Mouse (Mus musculus): ENCODE measurements around the gene Ep400. TPM values are rescaled to one million over a fixed set of nuclear protein-coding genes. Genes with fewer than 3 reads are reported as not detected.

Gene Ep400
- polyA plus RNA-seq, 1 experiment from 2014 or later, result 59.0 TPM

- DNase-seq (ENCODE audit: low spot score) (no peak), ATAC-seq (replicated peaks; ENCODE audit: low FRiP score) (no peak)
- WGBS, result 75% methylated on average over 6 of the region's 6 CpGs
- Histone ChIP-seq H3K27me3 (ENCODE audit: control insufficient read depth, insufficient read depth, low read length) (no peaks in the 10 kb centered on the region), H3K4me3 (ENCODE audit: low read depth, low read length) (no peak overlapping the region), H3K9ac (ENCODE audit: low read length) (no peak overlapping the region), H3K4me1 (replicated peaks; ENCODE audit: control insufficient read depth, insufficient read depth, low read length) (no peaks in the 10 kb centered on the region), H3K27ac (ENCODE audit: low read depth, low read length) (no peak overlapping the region), H3K4me2 (ENCODE audit: low read depth, low read length, severe bottlenecking) (no peak overlapping the region), H3K36me3 (ENCODE audit: control insufficient read depth, insufficient read depth, low read length) (peaks cover 17% of the 10 kb centered on the region), H3K9me3 (ENCODE audit: control insufficient read depth, low read length) (no peaks in the 10 kb centered on the region)
Measured at GRCm38 (mm10) chr5:110665486-110666121, 104.9 kb downstream of the Ep400 start.

- H3K36me3 ChIP-seq (ENCODE audit: control insufficient read depth, insufficient read depth, low read length), result peaks cover 17% of the 10 kb centered on the region
- H3K4me1 ChIP-seq (replicated peaks; ENCODE audit: control insufficient read depth, insufficient read depth, low read length), result no peaks in the 10 kb centered on the region
- H3K9me3 ChIP-seq (ENCODE audit: control insufficient read depth, low read length), result no peaks in the 10 kb centered on the region
- no peak overlapping the region for H3K27ac ChIP-seq (ENCODE audit: low read depth, low read length)
- ATAC-seq (replicated peaks; ENCODE audit: low FRiP score) (no peak), DNase-seq (ENCODE audit: low spot score) (no peak)
- H3K9ac ChIP-seq (ENCODE audit: low read length), result no peak overlapping the region
- no peak overlapping the region for H3K4me3 ChIP-seq (ENCODE audit: low read depth, low read length)
- H3K27me3 ChIP-seq (ENCODE audit: control insufficient read depth, insufficient read depth, low read length), result no peaks in the 10 kb centered on the region
- no peak overlapping the region for H3K4me2 ChIP-seq (ENCODE audit: low read depth, low read length, severe bottlenecking)
- 94% methylated on average over 2 of the region's 2 CpGs for WGBS
Measured at GRCm38 (mm10) chr5:110664750-110665269, 105.7 kb downstream of the Ep400 start.

DNA sequence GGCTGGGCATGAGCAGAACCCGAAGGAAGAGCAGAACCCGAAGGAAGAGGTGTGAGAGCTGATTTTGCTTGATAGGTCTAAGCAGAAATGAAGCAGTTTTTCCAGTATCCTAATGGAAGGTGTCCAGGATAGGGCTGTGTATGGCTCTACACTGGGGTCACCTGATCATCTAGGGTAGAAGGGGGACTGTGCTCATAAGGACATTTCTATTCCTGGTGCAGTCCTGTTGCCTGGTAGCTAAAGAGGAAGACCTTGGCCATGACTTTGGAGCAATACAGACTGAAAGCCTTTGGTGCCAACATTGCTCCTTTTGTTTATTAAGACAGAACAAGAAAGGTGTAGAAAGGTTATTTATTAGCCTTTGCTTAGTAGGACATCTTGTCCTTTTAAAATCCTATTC is 106.5 kb downstream of the Ep400 start:
- 85% methylated on average over 2 of the region's 2 CpGs for WGBS
- Histone ChIP-seq H3K36me3 (ENCODE audit: control insufficient read depth, insufficient read depth, low read length) (peaks cover 17% of the 10 kb centered on the region), H3K27ac (ENCODE audit: low read depth, low read length) (no peak overlapping the region)

GRCm38 (mm10) chr5:110659682-110660081 is 110.8 kb downstream of the Ep400 start:
- DNase-seq (ENCODE audit: low spot score) (no peak), ATAC-seq (replicated peaks; ENCODE audit: low FRiP score) (no peak)
- peaks cover 21% of the 10 kb centered on the region for H3K36me3 ChIP-seq (ENCODE audit: control insufficient read depth, insufficient read depth, low read length)
- no peaks in the 10 kb centered on the region for H3K9me3 ChIP-seq (ENCODE audit: control insufficient read depth, low read length)
- H3K4me1 ChIP-seq (replicated peaks; ENCODE audit: control insufficient read depth, insufficient read depth, low read length), result no peaks in the 10 kb centered on the region
- no peak overlapping the region for H3K4me3 ChIP-seq (ENCODE audit: low read depth, low read length)
- no peak overlapping the region for H3K4me2 ChIP-seq (ENCODE audit: low read depth, low read length, severe bottlenecking)
- no peak overlapping the region for H3K9ac ChIP-seq (ENCODE audit: low read length)
- no peak overlapping the region for H3K27ac ChIP-seq (ENCODE audit: low read depth, low read length)
- H3K27me3 ChIP-seq (ENCODE audit: control insufficient read depth, insufficient read depth, low read length), result no peaks in the 10 kb centered on the region

More for the DNA sequence above, 106.5 kb downstream of the Ep400 start:
- DNase-seq (ENCODE audit: low spot score) (no peak), ATAC-seq (replicated peaks; ENCODE audit: low FRiP score) (no peak)
- no peak overlapping the region for H3K9ac ChIP-seq (ENCODE audit: low read length)
- H3K4me3 ChIP-seq (ENCODE audit: low read depth, low read length), result no peak overlapping the region
- no peaks in the 10 kb centered on the region for H3K9me3 ChIP-seq (ENCODE audit: control insufficient read depth, low read length)
- no peak overlapping the region for H3K4me2 ChIP-seq (ENCODE audit: low read depth, low read length, severe bottlenecking)
- no peaks in the 10 kb centered on the region for H3K27me3 ChIP-seq (ENCODE audit: control insufficient read depth, insufficient read depth, low read length)
- H3K4me1 ChIP-seq (replicated peaks; ENCODE audit: control insufficient read depth, insufficient read depth, low read length), result no peaks in the 10 kb centered on the region

DNA sequence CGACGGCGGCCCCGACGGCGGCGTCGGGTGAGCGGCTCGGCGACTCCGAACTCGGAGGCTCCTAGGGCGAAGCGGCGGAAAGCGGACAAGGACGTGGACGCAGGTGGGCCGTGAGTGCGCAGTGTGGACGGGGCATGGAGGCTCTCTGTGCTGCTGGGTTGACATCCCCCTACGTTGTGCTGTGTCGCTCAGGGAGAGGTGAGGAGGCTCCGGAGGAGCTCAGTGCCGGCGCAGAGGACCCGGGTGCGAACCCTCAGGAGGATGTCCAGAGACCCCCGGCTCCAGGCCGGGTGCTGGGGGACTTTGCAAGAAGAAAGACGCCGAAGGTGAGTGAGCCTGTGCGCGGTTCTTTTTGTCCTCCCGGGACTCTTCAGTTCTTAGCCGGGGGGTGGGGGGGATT is 116.8 kb downstream of the Ep400 start:
- WGBS, result under 1% methylated on average over 37 of the region's 37 CpGs
- Histone ChIP-seq H3K4me2 (ENCODE audit: low read depth, low read length, severe bottlenecking) (peak overlapping the region; percentile 75), H3K36me3 (ENCODE audit: control insufficient read depth, insufficient read depth, low read length) (peaks cover 14% of the 10 kb centered on the region), H3K9ac (ENCODE audit: low read length) (peak overlapping the region; percentile 92), H3K4me3 (ENCODE audit: low read depth, low read length) (peak overlapping the region; percentile 99), H3K9me3 (ENCODE audit: control insufficient read depth, low read length) (no peaks in the 10 kb centered on the region), H3K27me3 (ENCODE audit: control insufficient read depth, insufficient read depth, low read length) (no peaks in the 10 kb centered on the region), H3K27ac (ENCODE audit: low read depth, low read length) (no peak overlapping the region), H3K4me1 (replicated peaks; ENCODE audit: control insufficient read depth, insufficient read depth, low read length) (peaks cover 6% of the 10 kb centered on the region; the same call in 1 of the 2 replicates)
- DNase-seq (ENCODE audit: low spot score), result peak; percentile 63
- ATAC-seq (replicated peaks; ENCODE audit: low FRiP score), result peak; percentile 63

DNA sequence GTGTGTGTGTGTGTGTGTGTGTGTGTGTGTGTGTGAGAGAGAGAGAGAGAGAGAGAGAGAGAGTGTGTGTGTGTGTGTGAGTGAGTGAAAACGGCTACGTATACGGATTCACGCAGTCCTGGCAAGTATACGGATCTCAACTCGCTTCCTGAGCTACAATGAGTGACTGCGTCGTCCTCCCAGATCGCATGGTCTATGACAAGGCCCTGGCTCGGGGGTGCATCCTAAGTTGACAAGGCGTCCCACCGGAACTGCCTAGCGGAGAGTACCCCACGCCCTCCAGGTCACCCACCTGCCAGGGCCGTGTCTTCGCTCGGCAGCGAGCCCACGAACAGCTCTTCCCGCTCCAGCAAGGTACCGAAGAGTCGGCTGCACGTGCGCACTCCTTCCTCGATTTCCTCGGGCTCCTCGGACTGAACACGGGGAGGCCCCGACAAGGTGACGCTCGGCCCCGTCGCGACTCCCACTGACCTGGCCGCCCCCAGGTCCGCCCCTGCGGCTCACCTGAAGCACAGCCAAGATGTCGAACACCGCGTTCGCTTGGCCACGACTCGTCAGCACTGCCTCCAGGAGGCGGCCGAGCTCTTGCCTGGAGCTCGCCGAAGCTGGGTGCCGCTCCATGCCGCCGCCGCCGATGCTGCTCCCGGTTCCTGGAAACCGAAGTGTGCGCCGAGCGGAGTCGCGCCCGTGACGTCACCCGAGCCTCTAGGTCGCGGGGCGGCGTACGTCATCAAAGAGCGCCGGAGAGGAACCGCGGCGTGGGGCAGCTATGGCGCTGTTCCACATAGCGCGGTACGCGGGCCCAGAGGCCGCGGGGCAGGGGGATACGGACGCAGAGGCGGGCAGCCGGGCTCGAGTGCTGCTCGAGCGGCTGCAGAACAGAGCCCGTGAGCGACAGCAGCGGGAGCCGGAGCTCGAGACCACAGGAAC is 117.5 kb downstream of the Ep400 start, which contains the start of the genes Noc4l and Ddx51:
Noc4l (minus strand) TSS at position 699 of the 930 bp plus-strand sequence.
Ddx51 (plus strand) TSS at position 733 of the 930 bp plus-strand sequence.
- H3K4me2 ChIP-seq (ENCODE audit: low read depth, low read length, severe bottlenecking), result peak within 1 kb of the TSS; percentile 90

GRCm38 (mm10) chr5:110646377-110646776 is 124.1 kb downstream of the Ep400 start:
- H3K4me2 ChIP-seq (ENCODE audit: low read depth, low read length, severe bottlenecking), result no peak overlapping the region
- DNase-seq (ENCODE audit: low spot score) (no peak), ATAC-seq (replicated peaks; ENCODE audit: low FRiP score) (no peak)
- no peaks in the 10 kb centered on the region for H3K9me3 ChIP-seq (ENCODE audit: control insufficient read depth, low read length)
- no peak overlapping the region for H3K4me3 ChIP-seq (ENCODE audit: low read depth, low read length)
- H3K36me3 ChIP-seq (ENCODE audit: control insufficient read depth, insufficient read depth, low read length), result no peaks in the 10 kb centered on the region; the same call in 1 of the 2 replicates
- H3K27ac ChIP-seq (ENCODE audit: low read depth, low read length), result no peak overlapping the region
- H3K27me3 ChIP-seq (ENCODE audit: control insufficient read depth, insufficient read depth, low read length), result no peaks in the 10 kb centered on the region
- H3K4me1 ChIP-seq (replicated peaks; ENCODE audit: control insufficient read depth, insufficient read depth, low read length), result no peaks in the 10 kb centered on the region
- no peak overlapping the region for H3K9ac ChIP-seq (ENCODE audit: low read length)

More for the DNA sequence above, 117.5 kb downstream of the Ep400 start, which contains the start of the genes Noc4l and Ddx51:
- ATAC-seq (replicated peaks; ENCODE audit: low FRiP score) (peak; percentile 83), DNase-seq (ENCODE audit: low spot score) (peak; percentile 98)
- H3K27ac ChIP-seq (ENCODE audit: low read depth, low read length), result no peak within 1 kb of the TSS
- 1% methylated on average over 91 of the region's 91 CpGs for WGBS
- peaks cover 6% of the 10 kb centered on the region; the same call in 1 of the 2 replicates for H3K4me1 ChIP-seq (replicated peaks; ENCODE audit: control insufficient read depth, insufficient read depth, low read length)
- no peaks in the 10 kb centered on the region for H3K27me3 ChIP-seq (ENCODE audit: control insufficient read depth, insufficient read depth, low read length)
- peak within 1 kb of the TSS; percentile 92 for H3K9ac ChIP-seq (ENCODE audit: low read length)
- H3K4me3 ChIP-seq (ENCODE audit: low read depth, low read length), result peak within 1 kb of the TSS; percentile 99
- peaks cover 14% of the 10 kb centered on the region for H3K36me3 ChIP-seq (ENCODE audit: control insufficient read depth, insufficient read depth, low read length)
- H3K9me3 ChIP-seq (ENCODE audit: control insufficient read depth, low read length), result no peaks in the 10 kb centered on the region

- no peak overlapping the region for H3K27ac ChIP-seq (ENCODE audit: low read depth, low read length)
- H3K4me2 ChIP-seq (ENCODE audit: low read depth, low read length, severe bottlenecking), result 0 out of 2 replicates have a peak overlapping the region, but pooled peaks have one; percentile 15
- 29% methylated on average over 12 of the region's 12 CpGs for WGBS
Measured at GRCm38 (mm10) chr5:110639459-110639858, 131.1 kb downstream of the Ep400 start.

More at GRCm38 (mm10) chr5:110639459-110639858, 131.1 kb downstream of the Ep400 start:
- H3K4me1 ChIP-seq (replicated peaks; ENCODE audit: control insufficient read depth, insufficient read depth, low read length), result no peaks in the 10 kb centered on the region
- H3K9ac ChIP-seq (ENCODE audit: low read length), result no peak overlapping the region
- DNase-seq (ENCODE audit: low spot score) (peak; percentile 85), ATAC-seq (replicated peaks; ENCODE audit: low FRiP score) (no peak)
- no peaks in the 10 kb centered on the region for H3K27me3 ChIP-seq (ENCODE audit: control insufficient read depth, insufficient read depth, low read length)
- H3K36me3 ChIP-seq (ENCODE audit: control insufficient read depth, insufficient read depth, low read length), result no peaks in the 10 kb centered on the region
- no peaks in the 10 kb centered on the region for H3K9me3 ChIP-seq (ENCODE audit: control insufficient read depth, low read length)
- H3K4me3 ChIP-seq (ENCODE audit: low read depth, low read length), result no peak overlapping the region
